ENCODE assay signal across 8 mouse cellular contexts in genomic region chr2:69885451-69886305, GRCm38 (mm10). TPM values are rescaled to one million over a fixed set of nuclear protein-coding genes. Genes with fewer than 3 reads are reported as not detected.
DNase-seq lines count a peak whose midpoint lies in the region; ATAC-seq lines count a peak whose summit lies in the region.

Mettl5 (minus strand) TSS chr2:69885615.

- peak within 1 kb of the TSS; percentile 89 for H3K4me3 ChIP-seq in erythroblast, embryonic 14.5 days (replicated peaks)
- H3K4me3 ChIP-seq in heart, embryonic 12.5 days, result peak within 1 kb of the TSS; percentile 70
- peak within 1 kb of the TSS; percentile 70 for H3K4me3 ChIP-seq in kidney, embryonic 16.5 days (ENCODE audit: low read length)

- H3K27ac ChIP-seq in heart, embryonic 12.5 days (ENCODE audit: poor library complexity, severe bottlenecking), result peak within 1 kb of the TSS; percentile 60
- peak within 1 kb of the TSS; percentile 79 for H3K27ac ChIP-seq in kidney, embryonic 16.5 days (ENCODE audit: low read length)

- peak; percentile 95 for DNase-seq in CD4-positive, CD25-positive, alpha-beta regulatory T cell, adult 2 months (ENCODE audit: low read depth, low spot score)
- DNase-seq in brain, embryonic 18.5 days (ENCODE audit: low read depth, low spot score), result peak; percentile 58
- peak; percentile 94 for DNase-seq in liver
- peak; percentile 86 to 89 for DNase-seq in spleen, postnatal 36 days (ENCODE audit: low spot score in 2 of 2)

- peak; percentile 96 for ATAC-seq in heart, embryonic 12.5 days (ENCODE audit: insufficient number of reproducible peaks, low FRiP score)
- ATAC-seq in kidney, embryonic 16.5 days (ENCODE audit: low FRiP score, low TSS enrichment), result peak; percentile 93
- peak; percentile 99 for ATAC-seq in monocyte, adult 5-6 weeks (replicated peaks; ENCODE audit: insufficient number of reproducible peaks, low FRiP score, low TSS enrichment, poor library complexity, severe bottlenecking)

- H3K4me2 ChIP-seq in heart, embryonic 12.5 days, result peak within 1 kb of the TSS; percentile 80
- H3K4me2 ChIP-seq in kidney, embryonic 16.5 days (replicated peaks; ENCODE audit: low read depth, low read length), result peak within 1 kb of the TSS; percentile 59

- H3K9ac ChIP-seq in heart, embryonic 12.5 days, result peak within 1 kb of the TSS; percentile 88
- peak within 1 kb of the TSS; percentile 90 for H3K9ac ChIP-seq in kidney, embryonic 16.5 days (replicated peaks; ENCODE audit: low read length)

- 1% methylated on average over 45 of the region's 45 CpGs for WGBS in heart, embryonic 12.5 days
- WGBS in kidney, embryonic 16.5 days, result 1% methylated on average over 45 of the region's 45 CpGs

- H3K27me3 ChIP-seq in erythroblast, embryonic 14.5 days (ENCODE audit: control insufficient read depth), result no peaks in the 10 kb centered on the region
- H3K27me3 ChIP-seq in heart, embryonic 12.5 days (replicated peaks), result no peaks in the 10 kb centered on the region
- no peaks in the 10 kb centered on the region for H3K27me3 ChIP-seq in kidney, embryonic 16.5 days (ENCODE audit: insufficient read depth, low read length)

- H3K4me1 ChIP-seq in erythroblast, embryonic 14.5 days (ENCODE audit: control insufficient read depth), result peaks cover 20% of the 10 kb centered on the region
- peaks cover 9% of the 10 kb centered on the region; the same call in 1 of the 2 replicates for H3K4me1 ChIP-seq in heart, embryonic 12.5 days (replicated peaks)
- peaks cover 10% of the 10 kb centered on the region for H3K4me1 ChIP-seq in kidney, embryonic 16.5 days (ENCODE audit: insufficient read depth, low read length)

- H3K9me3 ChIP-seq in erythroblast, embryonic 14.5 days (ENCODE audit: control insufficient read depth, low read length), result no peaks in the 10 kb centered on the region
- H3K9me3 ChIP-seq in heart, embryonic 12.5 days (replicated peaks), result no peaks in the 10 kb centered on the region
- H3K9me3 ChIP-seq in kidney, embryonic 16.5 days (ENCODE audit: low read length), result no peaks in the 10 kb centered on the region

- peaks cover 6% of the 10 kb centered on the region for H3K36me3 ChIP-seq in erythroblast, embryonic 14.5 days (ENCODE audit: control insufficient read depth)
- H3K36me3 ChIP-seq in heart, embryonic 12.5 days, result peaks cover 2% of the 10 kb centered on the region; the same call in 1 of the 2 replicates
- no peaks in the 10 kb centered on the region for H3K36me3 ChIP-seq in kidney, embryonic 16.5 days (ENCODE audit: insufficient read depth, low read length)

RNA-seq across cellular contexts. Expression of gene Mettl5, which starts in this region (rescaled TPM):
- polyA plus RNA-seq in erythroblast, embryonic 14.5 days (2012), result 11.6 and 13.1 TPM in 2 replicates
- 33.6 and 37.1 TPM in 2 replicates for polyA plus RNA-seq in heart, embryonic 12.5 days (2016; fragmentation: Nextera tagmentation; extraction: Ambion mirVana)
- 38.3 and 39.9 TPM in 2 replicates for polyA plus RNA-seq in kidney, embryonic 16.5 days (2015; fragmentation: Nextera tagmentation; extraction: Ambion mirVana)
- total RNA-seq in monocyte, adult 5-6 weeks (2017), result 11.0 to 31.6 TPM (median 23.8 TPM) in 3 replicates

Comparison
In these comparisons a context has a peak if more than half of its experiments do, and no peak if none do; other contexts are left out.
1. Peak in every context shown above with its lines: DNase-seq, ATAC-seq, H3K4me3 ChIP-seq and H3K27ac ChIP-seq.